Mouse (Mus musculus) hematopoietic multipotent progenitor cell, adult 10-12 weeks (in vitro differentiated cells): ENCODE data around the gene Bpifb6. TPM values are rescaled to one million over a fixed set of nuclear protein-coding genes. Genes with fewer than 3 reads are reported as not detected.

Experiments
- polyA plus RNA-seq: library from polyadenylated mRNA; stranded (reverse); fragments of >175 nt; gene quantifications from 2 replicates; pipeline ENCODE4 v1.2.3, GENCODE M21; 2012; ENCODE audit warnings: low replicate concordance

Gene Bpifb6
- polyA plus RNA-seq, result not detected in 2 replicates

DNA sequence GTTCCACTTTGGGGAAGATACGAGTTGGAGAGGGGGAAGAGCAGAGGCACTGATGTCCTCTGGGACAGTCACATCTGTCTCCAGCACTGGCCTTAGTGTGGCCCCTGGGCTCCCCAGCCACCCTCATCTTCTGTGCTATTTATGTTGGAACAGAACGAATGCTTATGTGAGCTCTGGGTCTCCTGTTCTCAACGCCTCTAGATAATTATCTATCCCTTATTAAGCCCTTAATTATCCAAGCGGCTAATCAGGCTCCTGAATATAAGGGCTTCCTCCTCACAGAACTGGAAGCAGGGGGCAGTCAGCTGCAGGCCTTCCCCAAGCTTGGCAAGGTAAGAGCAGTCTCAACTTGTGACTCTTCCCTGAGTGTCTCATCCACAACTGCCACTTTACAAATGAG lies at the start of gene Bpifb6:
Gene Bpifb6 (plus strand): TSS at position 301 of the 400 bp plus-strand sequence.

DNA sequence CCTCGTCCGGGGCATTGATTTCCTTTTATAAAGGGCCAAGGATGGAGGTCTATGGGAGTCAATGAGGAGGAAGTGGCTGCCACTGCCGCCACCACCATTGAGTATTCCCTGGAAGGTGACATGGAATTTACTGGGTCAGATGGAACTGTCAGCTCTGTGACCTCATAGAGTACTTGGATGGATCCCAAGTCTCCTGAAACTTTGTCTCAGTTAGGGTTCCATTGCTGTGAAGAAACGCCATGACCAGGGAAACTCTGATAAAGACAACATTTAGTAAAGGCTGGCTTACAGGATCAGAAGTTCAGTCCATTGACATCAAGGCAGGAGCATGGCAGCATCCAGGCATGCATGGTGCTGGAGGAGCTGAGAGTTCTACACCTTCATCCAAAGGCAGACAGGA lies 29.2 kb upstream of the Bpifb6 start, which contains the start of gene Sun5:
Gene Sun5 (minus strand): TSS at position 101 of the 400 bp plus-strand sequence.

DNA sequence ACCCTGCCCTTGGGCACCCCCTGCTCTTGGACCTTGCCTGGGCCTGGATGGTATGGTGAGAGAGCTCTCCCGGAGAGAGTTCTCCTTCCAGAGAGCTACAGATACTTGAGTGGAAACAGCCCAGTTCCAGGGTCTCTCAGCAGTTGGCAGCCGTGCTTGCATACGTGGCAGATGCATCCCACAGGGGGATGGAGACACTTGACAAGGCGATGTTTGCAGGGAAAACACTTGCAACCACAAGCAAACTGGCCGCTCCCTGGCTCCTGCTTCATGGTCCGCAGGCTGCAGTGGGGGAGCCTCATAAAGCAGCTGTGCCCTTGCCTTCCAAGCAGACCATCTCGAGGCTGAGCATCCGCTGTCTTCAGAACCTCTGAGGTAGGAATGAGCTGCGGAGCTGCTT lies 25.4 kb upstream of the Bpifb6 start, which contains the start of gene Bpifb2:
Gene Bpifb2 (plus strand): TSS at position 301 of the 400 bp plus-strand sequence.

DNA sequence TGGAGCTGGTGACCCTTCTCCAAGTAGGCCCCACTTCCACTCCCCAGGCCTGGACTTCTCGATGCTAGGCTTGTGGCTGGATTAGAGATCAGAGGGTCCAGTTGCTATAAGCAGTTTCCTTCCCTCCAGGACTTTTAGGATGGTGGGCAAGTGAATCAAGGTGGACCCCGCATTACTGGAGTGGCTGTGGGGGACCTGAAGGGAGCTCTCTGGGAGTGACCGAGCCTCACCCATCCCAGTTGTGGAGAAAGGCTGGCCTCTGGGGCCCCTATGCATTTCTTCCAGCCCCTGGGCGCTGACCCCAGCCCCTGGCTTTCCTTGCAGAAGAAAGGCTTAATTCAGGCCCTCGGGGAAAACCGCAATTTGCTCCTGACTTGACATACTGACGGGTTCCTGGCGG lies 17.7 kb downstream of the Bpifb6 start, which contains the start of gene Bpifb3:
Gene Bpifb3 (plus strand): TSS at position 301 of the 400 bp plus-strand sequence.

DNA sequence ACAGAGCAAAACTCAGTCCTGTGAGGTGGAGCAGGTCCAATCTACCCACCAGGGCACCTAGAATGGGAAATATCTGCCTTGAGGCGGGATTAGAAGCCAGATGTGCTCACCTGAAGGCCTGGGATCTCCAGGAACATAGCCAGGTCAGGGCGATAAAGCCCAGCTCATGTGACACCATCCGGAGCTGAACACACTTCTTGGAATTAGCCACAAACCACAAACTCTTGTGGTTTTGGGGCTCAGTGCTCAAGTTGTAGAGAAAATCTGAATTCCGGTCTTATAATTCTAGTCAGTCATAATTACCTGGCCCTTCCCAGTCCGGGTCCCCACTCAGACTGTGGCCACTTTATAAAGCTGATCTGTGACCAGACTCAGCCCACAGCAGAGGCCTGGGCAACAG lies 37.7 kb downstream of the Bpifb6 start, which contains the start of gene Bpifb4:
Gene Bpifb4 (plus strand): TSS at position 370 of the 400 bp plus-strand sequence.

Other genes with a start within 250 kb of the Bpifb6 start
- not detected in 2 replicates for gene Dnmt3c, start 203.7 kb upstream of the Bpifb6 start, polyA plus RNA-seq
- 2.0 and 4.0 TPM in 2 replicates for gene Mapre1, start 159.1 kb upstream of the Bpifb6 start, polyA plus RNA-seq
- gene Efcab8, start 120.5 kb upstream of the Bpifb6 start, polyA plus RNA-seq, result 0.30 and 0.46 TPM in 2 replicates
- not detected in 2 replicates for gene Sun5, start 29.3 kb upstream of the Bpifb6 start, polyA plus RNA-seq
- not detected in 2 replicates for gene Bpifb2, start 25.3 kb upstream of the Bpifb6 start, polyA plus RNA-seq
- gene Bpifb3, start 17.8 kb downstream of the Bpifb6 start, polyA plus RNA-seq, result not detected in 2 replicates
- gene Bpifb4, start 37.8 kb downstream of the Bpifb6 start, polyA plus RNA-seq, result not detected in 2 replicates
- gene Bpifa6, start 74.6 kb downstream of the Bpifb6 start, polyA plus RNA-seq, result not detected in 2 replicates
- not detected in 2 replicates for gene Bpifa2, start 107.9 kb downstream of the Bpifb6 start, polyA plus RNA-seq
- gene Bpifa3, start 229.9 kb downstream of the Bpifb6 start, polyA plus RNA-seq, result not detected in 2 replicates
- not detected in 2 replicates for gene Bpifa1, start 242.5 kb downstream of the Bpifb6 start, polyA plus RNA-seq